Mouse (Mus musculus) layer of hippocampus, postnatal 10 days (tissue): ENCODE results near the gene Tnf. TPM values are rescaled to one million over a fixed set of nuclear protein-coding genes. Genes with fewer than 3 reads are reported as not detected.

Experiments used
- DNase-seq, 2 experiments: peaks; one replicate each; pipeline ENCODE4 v3.0.0; 2021; ENCODE audit warnings: low spot score in 2 of 2
- total RNA-seq, 2 experiments: library from RNA; stranded (reverse); gene quantifications; 2 replicates each; pipeline ENCODE4 v1.2.3; 2021

Gene Tnf
- total RNA-seq, 2 experiments from 2014 or later, result not detected

GRCm38 (mm10) chr17:35174201-35174977 is 27.4 kb downstream of the Tnf start:
- DNase-seq, result no peak

- no peak for DNase-seq
These were observed 28.5 kb downstream of the Tnf start for GRCm38 (mm10) chr17:35173329-35173728.

- DNase-seq, result peak in 1 of 2 experiments; percentile 24
These were observed 29.2 kb downstream of the Tnf start for GRCm38 (mm10) chr17:35172445-35173234.

DNA sequence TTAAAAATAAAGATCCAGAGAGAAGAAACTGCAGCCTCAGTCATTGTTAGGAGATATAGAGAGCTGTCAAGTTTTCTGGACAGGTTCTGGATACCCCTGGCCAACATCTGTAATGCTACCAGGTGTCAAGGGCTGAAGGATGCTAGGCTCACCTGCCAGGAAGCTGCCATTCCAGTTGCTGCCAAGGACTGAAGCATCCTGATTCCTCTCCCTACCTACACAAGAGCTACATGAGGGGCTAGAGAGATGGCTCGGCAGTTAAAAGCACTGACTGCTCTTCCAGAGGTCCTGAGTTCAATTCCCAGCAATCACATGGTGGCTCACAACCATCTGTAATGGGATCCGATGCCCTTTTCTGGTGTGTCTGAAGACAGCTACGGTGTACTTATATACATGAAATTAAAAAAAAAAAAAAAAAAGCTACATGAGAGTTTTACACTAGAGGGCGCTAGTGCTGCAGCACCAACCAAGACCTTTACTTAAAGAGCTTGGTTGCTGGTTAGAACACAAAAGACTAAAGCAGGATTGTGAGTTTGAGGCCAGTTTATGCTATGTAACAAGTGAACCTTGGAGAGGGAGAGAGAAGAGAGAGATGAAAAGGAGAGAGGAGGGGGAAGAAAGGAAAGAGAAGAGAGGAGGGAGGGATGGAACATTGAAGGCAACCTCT is 33.1 kb downstream of the Tnf start:
- peak; percentile 14 to 29 for DNase-seq

GRCm38 (mm10) chr17:35167794-35168193 is 34.0 kb downstream of the Tnf start:
- peak in 1 of 2 experiments; percentile 16 for DNase-seq

DNA sequence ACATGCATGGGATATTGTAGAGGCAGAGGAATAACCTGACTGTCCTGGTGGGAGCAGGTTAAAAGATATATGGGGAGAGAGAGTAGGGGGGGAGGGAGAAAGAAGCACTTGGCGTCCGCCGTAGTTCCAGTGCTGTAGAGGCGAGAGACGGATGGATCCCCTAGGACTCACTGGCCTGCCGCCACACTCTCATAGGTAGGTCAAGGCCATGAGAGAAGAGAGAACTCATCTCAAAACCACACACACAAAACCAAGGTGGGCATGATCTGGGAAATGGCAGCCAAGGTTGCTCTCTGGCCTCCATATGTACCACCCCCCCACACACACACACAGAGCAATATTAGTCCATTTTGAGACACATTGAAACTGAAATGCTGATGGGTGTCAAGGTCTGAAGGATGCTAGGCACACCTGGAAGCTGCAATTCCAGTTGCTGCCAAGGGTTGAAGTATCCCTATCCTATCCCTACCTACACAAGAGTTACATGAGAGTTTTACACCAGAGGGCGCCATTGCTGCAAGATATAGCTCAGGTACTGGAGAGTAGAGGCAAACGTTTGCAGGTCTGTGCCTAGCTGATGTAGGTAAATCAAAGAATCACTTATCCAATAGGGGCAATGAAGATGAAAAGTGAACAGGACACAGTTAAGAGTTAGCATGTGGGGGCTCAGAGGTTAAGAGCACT is 35.3 kb downstream of the Tnf start:
- DNase-seq, result peak; percentile 60 to 69

- DNase-seq, result peak in 1 of 2 experiments; percentile 14
These were observed 36.2 kb downstream of the Tnf start for GRCm38 (mm10) chr17:35165451-35166155.

DNA sequence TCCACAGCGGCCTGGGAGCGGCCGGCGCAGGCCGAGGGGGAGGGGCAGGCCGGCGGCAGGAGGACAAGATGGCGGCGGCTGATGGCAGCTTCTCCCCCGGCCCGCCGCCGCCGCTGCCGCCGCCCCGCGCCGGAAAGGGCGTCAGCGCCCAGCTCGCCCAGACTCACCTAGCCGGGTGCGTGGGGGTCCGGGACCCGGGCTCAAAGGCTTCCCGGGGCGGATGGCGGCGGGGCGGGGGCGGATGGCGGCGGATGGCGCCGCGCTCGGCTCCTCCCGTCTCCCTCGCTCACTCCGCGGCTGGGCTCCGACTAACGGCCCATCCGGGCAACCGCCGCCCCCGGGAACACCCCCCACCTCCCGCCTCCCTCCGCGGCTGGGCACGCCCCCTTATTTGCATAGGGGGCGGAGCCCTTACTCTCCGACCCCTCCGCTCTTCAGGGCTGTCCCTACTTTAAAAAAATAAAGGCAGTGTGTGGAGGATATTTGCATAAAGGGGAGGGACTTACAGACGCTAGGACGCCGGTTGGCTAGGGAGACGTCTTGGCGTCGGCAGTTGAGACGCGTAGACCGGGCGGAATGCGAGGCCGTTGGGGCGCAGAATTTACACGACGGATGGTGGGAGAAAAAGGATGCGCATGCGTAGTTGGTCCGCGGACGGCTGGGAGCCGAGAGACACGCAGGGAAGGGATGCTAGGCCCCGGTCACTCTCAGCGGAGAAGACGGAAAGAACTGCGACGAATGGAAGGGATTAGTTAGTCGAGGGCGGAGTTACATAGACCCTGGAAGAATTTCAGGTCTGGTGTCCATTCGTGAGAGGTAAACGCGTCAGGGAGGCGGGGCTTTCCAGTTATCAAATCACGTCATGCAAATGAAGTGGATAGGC is 37.0 kb downstream of the Tnf start, which contains the start of gene Prrc2a:
TSS of gene Prrc2a (minus strand) at position 330 of the 883 bp plus-strand sequence.
- peak; percentile 99 for DNase-seq

- no peak for DNase-seq
These were observed 37.6 kb downstream of the Tnf start for GRCm38 (mm10) chr17:35164218-35164567.

DNA sequence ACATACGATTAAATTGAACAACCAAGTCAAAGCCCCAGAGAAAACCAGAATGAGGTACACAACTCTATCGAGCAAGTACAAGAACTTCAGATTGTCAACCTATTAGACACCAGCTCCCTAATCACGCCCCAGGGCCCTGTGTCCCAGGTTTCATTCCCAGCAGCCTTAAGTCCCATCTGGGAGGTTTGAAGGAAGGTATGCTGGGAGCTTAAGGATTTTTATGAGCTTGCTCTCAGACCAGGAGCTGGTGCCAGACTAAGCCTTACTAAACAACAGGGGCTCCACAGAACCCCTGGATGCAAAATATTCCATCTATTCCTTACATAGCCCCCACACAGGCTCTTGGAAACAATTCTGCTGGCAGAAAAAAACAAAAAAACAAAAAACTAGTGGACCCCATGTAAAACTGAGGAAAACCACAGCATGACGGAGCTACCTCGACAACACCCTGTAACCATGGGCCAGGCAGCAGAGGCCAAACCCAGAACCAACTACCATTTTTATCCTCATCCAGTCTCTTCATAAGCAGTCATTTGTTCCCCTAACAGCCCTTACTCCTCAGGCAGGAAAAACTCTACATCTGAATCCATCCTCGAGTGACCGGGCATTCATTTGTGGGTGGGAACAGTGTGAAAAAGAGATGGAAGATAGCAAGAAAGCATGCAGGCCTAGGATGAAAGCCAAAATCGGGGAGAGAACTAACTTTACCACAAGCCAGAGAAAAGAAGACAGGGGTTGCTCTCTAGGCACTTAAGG is 38.3 kb downstream of the Tnf start:
- DNase-seq, result no peak

DNA sequence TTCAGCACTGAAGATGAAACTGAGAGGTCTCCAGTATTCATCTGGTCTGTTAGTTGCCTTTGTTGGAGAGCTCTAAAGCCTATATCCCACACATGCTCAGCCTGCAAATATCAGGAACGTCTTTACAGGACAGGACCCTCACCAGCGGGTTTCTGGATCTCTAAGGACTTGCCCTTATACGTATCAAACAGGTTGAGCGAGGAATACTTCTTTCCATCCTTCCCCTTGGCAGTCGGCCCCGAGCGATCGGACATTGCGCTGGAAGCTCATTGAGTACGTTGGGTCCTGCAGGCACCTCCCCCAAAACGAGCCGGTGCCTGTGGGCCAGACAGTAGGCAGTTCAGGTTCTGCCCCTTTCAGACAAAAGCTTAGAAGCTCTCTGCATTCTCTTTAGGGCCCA is 39.1 kb downstream of the Tnf start:
- DNase-seq, result no peak

DNA sequence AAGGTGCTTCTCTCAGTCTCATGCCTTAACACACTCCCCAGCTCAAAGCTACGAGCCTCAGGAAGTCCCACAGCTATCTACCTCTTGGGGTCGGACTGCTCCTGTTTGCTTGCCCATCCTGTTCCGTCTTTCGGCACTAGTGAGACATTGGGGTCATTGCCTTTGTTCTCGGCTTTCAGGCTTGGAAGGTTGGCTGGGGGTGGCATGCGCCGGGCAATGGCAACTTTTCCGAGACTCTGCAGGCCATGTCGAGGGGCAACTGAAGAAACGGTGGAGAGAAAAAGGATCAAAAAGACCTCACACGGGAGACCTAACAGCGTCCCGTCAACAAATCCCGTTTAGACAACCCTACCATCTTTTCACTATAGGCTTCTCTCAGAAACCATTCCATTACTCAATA is 39.7 kb downstream of the Tnf start:
- DNase-seq, result no peak

- no peak for DNase-seq
These were observed 40.4 kb downstream of the Tnf start for GRCm38 (mm10) chr17:35161421-35161820.

GRCm38 (mm10) chr17:35159638-35160037 is 42.2 kb downstream of the Tnf start:
- no peak for DNase-seq

GRCm38 (mm10) chr17:35158850-35159593 is 42.8 kb downstream of the Tnf start:
- DNase-seq, result no peak

DNA sequence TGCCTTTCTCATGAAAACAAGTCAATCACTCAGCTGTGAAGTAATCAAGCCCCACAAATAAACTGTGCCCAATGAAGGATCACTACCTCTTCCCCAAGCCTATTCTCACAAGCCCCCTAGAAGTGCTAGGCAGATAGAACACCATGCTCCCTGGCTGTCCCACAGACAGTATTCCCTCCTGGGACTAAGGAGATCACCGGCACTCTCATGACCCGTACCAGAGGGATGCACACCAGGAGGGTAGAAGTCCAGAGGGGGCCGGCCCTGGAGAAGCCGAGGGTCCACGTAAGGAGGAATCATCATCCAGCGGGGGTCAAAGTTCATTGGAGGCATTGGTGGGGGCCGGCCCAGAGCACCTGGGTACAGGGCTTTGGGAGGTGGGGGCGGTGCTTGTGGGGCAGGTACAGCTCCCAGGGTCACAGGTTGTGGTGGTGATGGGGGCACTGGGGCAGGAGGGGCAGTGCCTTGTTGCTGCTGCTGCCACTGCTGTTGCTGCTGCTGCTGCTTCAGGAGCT is 44.1 kb downstream of the Tnf start:
- no peak for DNase-seq

DNA sequence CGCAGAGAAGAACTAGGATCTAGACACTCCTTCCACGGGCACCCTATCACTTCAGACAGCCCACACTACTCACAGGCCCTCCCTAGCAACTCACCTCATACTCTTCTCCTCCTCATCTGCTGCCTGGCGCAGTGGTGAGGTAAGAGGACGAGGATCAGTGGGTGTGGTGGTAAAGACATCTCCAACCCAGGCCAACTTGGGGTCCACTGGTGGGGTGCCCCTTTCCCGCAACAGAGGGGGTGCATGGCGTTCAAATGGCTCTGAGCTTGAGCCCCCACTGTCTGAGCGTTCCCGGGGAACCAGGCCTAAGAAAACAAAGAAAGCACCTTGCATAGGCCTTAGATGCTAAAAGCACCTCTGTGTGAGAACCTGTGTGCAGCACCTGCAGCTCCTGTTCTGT is 44.6 kb downstream of the Tnf start:
- no peak for DNase-seq
